Mouse (Mus musculus): ENCODE data around the gene Tnk2. TPM values are rescaled to one million over a fixed set of nuclear protein-coding genes. Genes with fewer than 3 reads are reported as not detected.

Gene Tnk2
- polyA plus RNA-seq, 1 experiment: 35.0 TPM

DNA sequence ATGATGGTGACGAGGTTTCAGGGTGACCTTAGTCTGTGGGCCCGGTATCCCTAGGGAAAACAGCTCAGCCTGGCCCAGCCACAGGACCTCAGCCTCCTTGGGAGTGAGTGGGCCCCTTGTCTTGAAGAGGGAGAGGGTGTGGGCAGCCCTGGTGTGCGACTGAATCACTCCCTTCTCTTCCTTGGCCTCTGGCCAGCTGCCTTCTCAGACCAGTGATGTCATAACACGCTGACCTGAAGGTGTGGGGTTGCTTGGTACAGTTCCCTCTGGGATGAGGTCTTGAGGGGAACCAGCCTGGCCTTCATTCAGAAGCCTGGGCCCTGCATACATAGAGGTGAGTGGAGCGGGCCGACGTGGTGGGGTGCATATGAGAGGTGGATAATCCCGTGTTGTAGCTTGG lies 13.1 kb downstream of the Tnk2 start:
- Histone ChIP-seq H3ac (ENCODE audit: control insufficient read depth, insufficient read length) (no peak overlapping the region), H3K4me3 (no peak overlapping the region), H3K4me2 (ENCODE audit: low read depth) (peak overlapping the region; percentile 50), H3K27me3 (ENCODE audit: control insufficient read depth, insufficient read depth, insufficient read length) (no peaks in the 10 kb centered on the region), H3K36me3 (ENCODE audit: control insufficient read depth, insufficient read depth) (no peaks in the 10 kb centered on the region), H3K79me2 (ENCODE audit: control insufficient read depth, insufficient read depth) (peaks cover 38% of the 10 kb centered on the region)
- TF ChIP-seq TCF12 (IDR thresholded peaks at IDR 0.05; ENCODE audit: insufficient read depth, poor library complexity, severe bottlenecking) (no peak), MAX (IDR thresholded peaks at IDR 0.05; ENCODE audit: low read depth) (no peak), POLR2A (IDR thresholded peaks at IDR 0.05; ENCODE audit: insufficient read length, low read depth) (no peak)

GRCm38 (mm10) chr16:32657498-32658250 lies 14.0 kb downstream of the Tnk2 start:
- no peak for TF ChIP-seq MAX (IDR thresholded peaks at IDR 0.05; ENCODE audit: low read depth)
- TF ChIP-seq E2F4 (IDR thresholded peaks at IDR 0.05; ENCODE audit: insufficient read depth): no peak
- TF ChIP-seq CEBPB (IDR thresholded peaks at IDR 0.05; ENCODE audit: insufficient read depth, poor library complexity, severe bottlenecking): peak; percentile 43; the same call in 1 of the 2 replicates
- Histone ChIP-seq H3K27me3 (ENCODE audit: control insufficient read depth, insufficient read depth, insufficient read length) (no peaks in the 10 kb centered on the region), H3K4me2 (ENCODE audit: low read depth) (peak overlapping the region; percentile 50)

GRCm38 (mm10) chr16:32658743-32659171 lies 15.1 kb downstream of the Tnk2 start:
- H3K4me2 ChIP-seq (ENCODE audit: low read depth): peak overlapping the region; percentile 78
- no peak for TF ChIP-seq MAX (IDR thresholded peaks at IDR 0.05; ENCODE audit: low read depth)
- H3ac ChIP-seq (ENCODE audit: control insufficient read depth, insufficient read length): no peak overlapping the region
- H3K27me3 ChIP-seq (ENCODE audit: control insufficient read depth, insufficient read depth, insufficient read length): no peaks in the 10 kb centered on the region
- peaks cover 34% of the 10 kb centered on the region for H3K79me2 ChIP-seq (ENCODE audit: control insufficient read depth, insufficient read depth)
- no peaks in the 10 kb centered on the region for H3K36me3 ChIP-seq (ENCODE audit: control insufficient read depth, insufficient read depth)
- H3K4me3 ChIP-seq: no peak overlapping the region

More at GRCm38 (mm10) chr16:32657498-32658250, 14.0 kb downstream of the Tnk2 start:
- Histone ChIP-seq H3K79me2 (ENCODE audit: control insufficient read depth, insufficient read depth) (peaks cover 40% of the 10 kb centered on the region), H3K36me3 (ENCODE audit: control insufficient read depth, insufficient read depth) (no peaks in the 10 kb centered on the region), H3ac (ENCODE audit: control insufficient read depth, insufficient read length) (no peak overlapping the region), H3K4me3 (no peak overlapping the region)

- no peak for TF ChIP-seq SRF (IDR thresholded peaks at IDR 0.05; ENCODE audit: control insufficient read depth, insufficient read length, low read depth)
- TF ChIP-seq MYOG (IDR thresholded peaks at IDR 0.05; ENCODE audit: control insufficient read depth in 1 of 3, insufficient read depth in 1 of 3, insufficient read length in 2 of 3, low read depth in 2 of 3): no peak
- no peak for TF ChIP-seq TCF12 (IDR thresholded peaks at IDR 0.05; ENCODE audit: insufficient read depth, poor library complexity, severe bottlenecking)
- TF ChIP-seq CEBPB (IDR thresholded peaks at IDR 0.05; ENCODE audit: insufficient read depth, poor library complexity, severe bottlenecking): no peak
- Histone ChIP-seq H3K79me2 (ENCODE audit: control insufficient read depth, insufficient read depth) (peaks cover 29% of the 10 kb centered on the region), H3K4me2 (ENCODE audit: low read depth) (peak overlapping the region; percentile 78), H3K4me3 (no peak overlapping the region), H3K27me3 (ENCODE audit: control insufficient read depth, insufficient read depth, insufficient read length) (no peaks in the 10 kb centered on the region), H3K36me3 (ENCODE audit: control insufficient read depth, insufficient read depth) (no peaks in the 10 kb centered on the region), H3ac (ENCODE audit: control insufficient read depth, insufficient read length) (no peak overlapping the region)
Observed at GRCm38 (mm10) chr16:32659385-32659784, 15.7 kb downstream of the Tnk2 start.

DNA sequence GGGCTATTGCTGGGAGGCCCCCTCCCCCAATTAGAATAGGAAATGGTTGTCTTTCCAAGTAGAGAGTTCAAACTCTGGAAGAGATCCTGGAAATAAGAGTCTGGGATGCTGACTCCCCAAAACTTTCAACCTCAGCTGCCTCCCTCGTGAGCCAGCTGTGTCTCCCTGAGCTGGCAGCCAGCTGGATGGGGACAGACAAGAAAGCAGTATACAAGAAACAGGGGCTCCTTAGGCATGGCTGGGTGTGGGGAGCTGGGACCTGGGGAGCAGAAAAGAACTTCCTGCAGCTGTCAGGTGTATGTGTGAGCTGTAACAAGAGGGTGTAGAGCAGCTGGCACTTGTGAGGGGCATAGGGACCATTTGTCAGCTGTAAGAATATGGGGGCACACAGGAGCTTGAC lies 16.4 kb downstream of the Tnk2 start:
- H3K4me2 ChIP-seq (ENCODE audit: low read depth): peak overlapping the region; percentile 78
- H3K4me3 ChIP-seq: no peak overlapping the region
- TF ChIP-seq MYOD1 (IDR thresholded peaks at IDR 0.05; ENCODE audit: control insufficient read depth in 1 of 3, insufficient read length in 2 of 3, low read depth in 2 of 3): peak in 2 of 3 experiments; percentile 39 to 72
- no peak for TF ChIP-seq TCF3 (IDR thresholded peaks at IDR 0.05; ENCODE audit: insufficient read length, low read depth)
- peak in 2 of 3 experiments; percentile 30 to 54 for TF ChIP-seq MYOG (IDR thresholded peaks at IDR 0.05; ENCODE audit: control insufficient read depth in 1 of 3, insufficient read depth in 1 of 3, insufficient read length in 2 of 3, low read depth in 2 of 3)

DNA sequence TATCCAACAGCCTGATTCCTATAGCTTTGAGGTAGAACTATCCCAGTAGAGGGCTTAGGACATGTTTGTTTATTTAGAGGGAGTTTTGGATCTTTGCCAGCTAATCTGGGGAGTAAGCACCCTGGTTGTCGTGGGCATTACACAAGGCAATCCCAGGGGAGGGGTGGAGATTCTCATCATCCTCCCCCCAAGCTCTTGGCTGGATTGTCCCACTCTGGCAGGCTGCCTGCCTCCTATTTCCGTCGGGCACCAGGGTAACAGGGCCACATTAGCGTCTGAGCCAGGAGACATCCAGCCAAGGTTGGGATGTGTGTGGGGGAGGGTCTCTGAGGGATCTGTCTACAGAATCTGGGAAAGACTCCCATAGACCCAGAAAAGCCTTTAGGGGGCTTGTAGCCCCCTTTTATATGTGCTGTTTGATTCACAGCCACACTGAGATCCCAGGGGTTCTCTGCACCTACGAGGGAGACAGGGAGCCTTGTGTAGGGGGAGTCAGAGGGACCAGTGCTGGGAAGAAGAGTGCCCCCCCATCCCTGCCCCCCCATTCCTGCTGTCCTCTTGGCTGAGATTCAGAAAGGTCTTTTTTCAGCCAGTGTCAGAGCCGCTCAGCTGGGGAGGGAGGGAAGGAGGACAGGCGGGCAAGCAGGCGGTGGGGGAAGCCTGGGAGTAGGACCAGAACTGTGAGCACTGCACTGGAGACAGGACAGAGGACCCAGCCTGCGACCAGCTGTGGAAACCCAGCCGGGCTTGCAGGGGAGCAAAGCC lies 17.1 kb downstream of the Tnk2 start:
- Histone ChIP-seq H3K4me3 (peak overlapping the region; percentile 9), H3K36me3 (ENCODE audit: control insufficient read depth, insufficient read depth) (no peaks in the 10 kb centered on the region), H3K79me2 (ENCODE audit: control insufficient read depth, insufficient read depth) (peaks cover 22% of the 10 kb centered on the region), H3K4me2 (ENCODE audit: low read depth) (peak overlapping the region; percentile 78), H3ac (ENCODE audit: control insufficient read depth, insufficient read length) (no peak overlapping the region), H3K27me3 (ENCODE audit: control insufficient read depth, insufficient read depth, insufficient read length) (no peaks in the 10 kb centered on the region)
- TF ChIP-seq MYOG (IDR thresholded peaks at IDR 0.05; ENCODE audit: control insufficient read depth in 1 of 3, insufficient read depth in 1 of 3, insufficient read length in 2 of 3, low read depth in 2 of 3) (peak in 1 of 3 experiments; percentile 15), SRF (IDR thresholded peaks at IDR 0.05; ENCODE audit: control insufficient read depth, insufficient read length, low read depth) (no peak)

More for the DNA sequence above, 16.4 kb downstream of the Tnk2 start:
- Histone ChIP-seq H3K79me2 (ENCODE audit: control insufficient read depth, insufficient read depth) (peaks cover 24% of the 10 kb centered on the region), H3ac (ENCODE audit: control insufficient read depth, insufficient read length) (no peak overlapping the region), H3K27me3 (ENCODE audit: control insufficient read depth, insufficient read depth, insufficient read length) (no peaks in the 10 kb centered on the region), H3K36me3 (ENCODE audit: control insufficient read depth, insufficient read depth) (no peaks in the 10 kb centered on the region)

Measured in myocyte (in vitro differentiated cells).